Mouse (Mus musculus) heart, postnatal 10 days (tissue): ENCODE measurements around the gene Dlgap4. TPM values are rescaled to one million over a fixed set of nuclear protein-coding genes. Genes with fewer than 3 reads are reported as not detected.

Source experiments
- total RNA-seq, 2 experiments: library from RNA; stranded (reverse); gene quantifications; 2 replicates each; pipeline ENCODE4 v1.2.3; 2021

The Dlgap4 gene
- total RNA-seq, 2 experiments from 2014 or later = 45.2 to 46.7 TPM

Other genes starting within 250 kb of the Dlgap4 start
- gene Epb41l1, start 192.8 kb upstream of the Dlgap4 start, total RNA-seq = 10 to 100 TPM; 15.9 to 19.9 TPM
- gene Aar2, start 66.1 kb upstream of the Dlgap4 start, total RNA-seq = 10 to 100 TPM; 19.7 to 22.7 TPM
- 100 to 1,000 TPM; 391 to 523 TPM for gene Myl9, start 161.7 kb downstream of the Dlgap4 start, total RNA-seq
- gene Tgif2, start 226.3 kb downstream of the Dlgap4 start, total RNA-seq = 1 to 10 TPM; 5.0 to 7.3 TPM
- gene 4930518I15Rik, start 244.2 kb downstream of the Dlgap4 start, total RNA-seq = 1 to 10 TPM; 1.1 to 1.2 TPM
- 100 to 1,000 TPM; 130 to 132 TPM for gene Rab5if, start 249.4 kb downstream of the Dlgap4 start, total RNA-seq